Mouse (Mus musculus) bone marrow macrophage, adult 2 months (primary cell): Measurements from ENCODE around the gene Fuz.

ENCODE experiments used
- CTCF ChIP-seq: IDR thresholded peaks from 2 replicates; pipeline ENCODE4 v1.5.1; 2012; ENCODE audit warnings: low read depth, mild to moderate bottlenecking, low read length, moderate library complexity
- POLR2A ChIP-seq: IDR thresholded peaks from 2 replicates; pipeline ENCODE4 v1.6.1; 2012; ENCODE audit warnings: mild to moderate bottlenecking, low read depth, low read length, borderline replicate concordance

- TF ChIP-seq POLR2A (no peak), CTCF (no peak)
Measured at GRCm38 (mm10) chr7:44870614-44871013, 25.3 kb upstream of the Fuz start.
